Mouse (Mus musculus) myocyte (in vitro differentiated cells): ENCODE measurements around the gene Rassf6.

ENCODE experiments used
- E2F4 ChIP-seq: IDR thresholded peaks from one replicate; pipeline ENCODE4 v1.6.1; 2011; ENCODE audit warnings: mild to moderate bottlenecking, control low read depth, moderate library complexity; ENCODE audit not compliant: insufficient read depth
- MYOD1 ChIP-seq, 3 experiments: IDR thresholded peaks; one replicate each; pipeline ENCODE4 v1.6.1; 2011; ENCODE audit warnings: control low read depth in 2 of 3, low read depth in 2 of 3, mild to moderate bottlenecking in 2 of 3, moderate library complexity in 1 of 3; ENCODE audit not compliant: insufficient read length in 2 of 3, control insufficient read depth in 1 of 3
- USF1 ChIP-seq: IDR thresholded peaks from one replicate; pipeline ENCODE4 v1.6.1; 2011; ENCODE audit warnings: low read depth, mild to moderate bottlenecking, control low read depth, moderate library complexity

- no peak for TF ChIP-seq E2F4
- no peak for TF ChIP-seq USF1
- TF ChIP-seq MYOD1 (IDR thresholded peaks at IDR 0.05; ENCODE audit: control insufficient read depth in 1 of 3, insufficient read length in 2 of 3, low read depth in 2 of 3): no peak
Observed at GRCm38 (mm10) chr5:90601469-90601868, 39.0 kb downstream of the Rassf6 start.
